Mouse (Mus musculus): Measurements from ENCODE around the gene Mipol1. TPM values are rescaled to one million over a fixed set of nuclear protein-coding genes. Genes with fewer than 3 reads are reported as not detected.
A peak's percentile ranks its signal among the peaks of the same experiment; 100 is the strongest.

The Mipol1 gene
- polyA plus RNA-seq, 1 experiment from 2014 or later: 7.3 TPM

- peaks cover 38% of the 10 kb centered on the region for H3K4me1 ChIP-seq
- H3K27ac ChIP-seq (replicated peaks): no peak overlapping the region
- no peaks in the 10 kb centered on the region for H3K9me3 ChIP-seq
- peak overlapping the region; percentile 70 for H3K4me2 ChIP-seq (replicated peaks)
- H3K4me3 ChIP-seq: peak overlapping the region; percentile 45
- no peaks in the 10 kb centered on the region for H3K36me3 ChIP-seq
- 0 out of 2 replicates have a peak overlapping the region, but pooled peaks have one; percentile 12 for H3K9ac ChIP-seq (replicated peaks)
- peaks cover 98% of the 10 kb centered on the region for H3K27me3 ChIP-seq
- ATAC-seq (replicated peaks): peak; percentile 47
- under 1% methylated on average over 102 of the region's 106 CpGs for WGBS
Measured at GRCm38 (mm10) chr12:57545371-57546241, 315.4 kb downstream of the Mipol1 start.

Other genes with a start within 250 kb of the Mipol1 start
- 0.08 TPM in 1 of 2 replicates, not detected in the other for gene Slc25a21, start 33.0 kb upstream of the Mipol1 start, polyA plus RNA-seq (2015; fragmentation: Nextera tagmentation; extraction: Ambion mirVana)
- gene Prps1l3, start within 50 bp of the Mipol1 start, polyA plus RNA-seq (2015; fragmentation: Nextera tagmentation; extraction: Ambion mirVana): 41.8 and 44.1 TPM in 2 replicates

All from forebrain, embryonic 15.5 days (tissue).